Mouse (Mus musculus) urinary bladder, adult 18-20 months (tissue): ENCODE data around the gene Ccdc3.
"Not testable (repeated sequence)": the region's sequence is repeated elsewhere in the genome, so short reads cannot be mapped to it uniquely, and the experiment has no call there.

Experiments used
- DNase-seq, 2 experiments: peaks; one replicate each; pipeline ENCODE4 v3.0.0; 2022; ENCODE audit warnings: low spot score in 2 of 2, mixed read lengths in 2 of 2

Gene Ccdc3

GRCm38 (mm10) chr2:5137500-5138286 lies at the start of gene Ccdc3:
TSS of gene Ccdc3 (plus strand) at chr2:5137776.
- DNase-seq: peak; percentile 30 to 63

DNA sequence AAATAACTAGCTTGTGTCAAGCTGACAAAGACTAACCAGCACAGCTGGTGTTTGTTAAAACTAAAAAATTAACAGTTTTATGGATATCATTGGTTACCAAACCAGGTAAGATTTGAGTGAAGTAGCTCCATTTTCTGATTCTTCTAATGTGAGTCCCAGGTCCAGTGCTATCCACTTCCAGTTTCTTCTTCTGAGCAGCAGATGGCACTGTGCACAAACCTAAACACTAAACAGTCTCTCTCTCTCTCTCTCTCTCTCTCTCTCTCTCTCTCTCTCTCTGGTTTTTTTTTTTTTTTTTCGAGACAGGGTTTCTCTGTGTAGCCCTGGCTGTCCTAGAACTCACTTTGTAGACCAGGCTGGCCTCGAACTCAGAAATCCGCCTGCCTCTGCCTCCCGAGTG lies 47.2 kb upstream of the Ccdc3 start:
- not testable (repeated sequence) for DNase-seq

DNA sequence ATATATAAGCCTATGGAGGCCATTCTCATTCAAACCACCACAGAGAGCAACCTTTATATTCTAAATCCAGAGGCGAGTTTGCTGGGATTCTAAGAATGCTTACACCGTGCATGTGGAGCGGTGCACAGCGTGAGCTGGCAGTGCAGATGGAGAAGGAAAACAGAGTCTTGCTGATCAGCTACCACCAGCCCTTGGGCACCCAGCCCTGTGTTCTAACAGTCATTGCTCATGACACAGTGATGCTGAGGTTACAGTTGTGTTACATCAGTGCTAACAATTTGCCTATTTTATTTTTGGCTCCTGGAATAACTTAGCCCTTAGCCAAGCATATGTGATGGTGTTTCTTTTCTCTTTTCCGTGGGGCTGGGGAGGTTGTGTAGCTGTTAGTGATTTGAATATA lies 42.7 kb upstream of the Ccdc3 start:
- no peak for DNase-seq

DNA sequence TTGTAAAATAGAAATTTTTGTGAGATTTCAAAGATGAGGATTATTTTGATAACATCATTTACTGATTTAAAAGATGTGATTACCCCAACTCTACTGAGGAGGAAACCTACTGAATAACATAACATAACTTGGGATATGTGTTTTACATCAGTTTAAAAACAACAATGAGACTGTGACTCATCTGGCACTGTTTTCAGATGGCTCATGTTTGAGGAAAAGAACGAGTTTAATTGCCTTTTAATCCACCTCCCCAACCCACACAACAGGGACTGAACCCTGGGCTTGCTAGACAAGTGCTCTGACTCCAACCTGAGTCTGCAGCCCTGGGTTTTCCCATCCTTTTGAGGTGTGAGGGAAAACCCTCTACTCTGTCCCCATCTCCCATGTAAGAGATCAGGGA lies 42.3 kb upstream of the Ccdc3 start:
- DNase-seq: no peak

DNA sequence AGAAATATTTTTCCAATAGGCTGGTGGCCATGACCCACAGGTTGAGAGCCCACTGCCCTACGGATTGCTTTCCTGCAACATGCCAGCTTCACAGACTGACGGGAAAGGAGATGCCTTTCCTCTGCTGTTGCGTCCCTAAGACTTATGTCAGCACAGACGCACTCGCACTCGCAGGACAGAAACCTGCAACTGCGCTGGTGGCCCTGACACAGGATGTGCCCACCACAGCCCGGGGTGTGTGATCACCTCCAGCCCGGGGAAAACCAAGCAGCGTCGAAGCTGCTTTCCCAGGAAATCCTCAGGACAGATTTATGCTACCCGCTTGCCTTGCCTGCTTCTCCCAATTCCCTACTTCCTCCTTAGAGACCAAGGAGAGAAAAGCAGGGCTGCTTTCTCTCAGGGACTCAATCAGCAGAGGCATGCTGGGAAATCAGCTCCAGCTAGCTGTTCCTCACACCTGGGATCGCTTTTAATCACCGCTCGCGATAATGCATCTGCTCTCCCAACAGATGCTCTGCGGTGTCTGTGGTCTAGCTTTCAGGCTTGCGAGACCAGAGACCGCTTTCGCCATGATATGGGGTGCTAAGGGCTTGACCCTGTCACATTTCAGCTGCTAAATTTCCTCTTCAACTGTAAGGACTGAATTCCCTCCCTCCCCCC lies 39.7 kb upstream of the Ccdc3 start:
- no peak for DNase-seq

- DNase-seq: no peak
Measured at GRCm38 (mm10) chr2:5099176-5099575, 38.4 kb upstream of the Ccdc3 start.

- no peak for DNase-seq
Measured at GRCm38 (mm10) chr2:5101743-5102245, 35.8 kb upstream of the Ccdc3 start.

- DNase-seq: no peak
Measured at GRCm38 (mm10) chr2:5102891-5103290, 34.7 kb upstream of the Ccdc3 start.

GRCm38 (mm10) chr2:5112785-5113291 lies 24.7 kb upstream of the Ccdc3 start:
- no peak for DNase-seq

DNA sequence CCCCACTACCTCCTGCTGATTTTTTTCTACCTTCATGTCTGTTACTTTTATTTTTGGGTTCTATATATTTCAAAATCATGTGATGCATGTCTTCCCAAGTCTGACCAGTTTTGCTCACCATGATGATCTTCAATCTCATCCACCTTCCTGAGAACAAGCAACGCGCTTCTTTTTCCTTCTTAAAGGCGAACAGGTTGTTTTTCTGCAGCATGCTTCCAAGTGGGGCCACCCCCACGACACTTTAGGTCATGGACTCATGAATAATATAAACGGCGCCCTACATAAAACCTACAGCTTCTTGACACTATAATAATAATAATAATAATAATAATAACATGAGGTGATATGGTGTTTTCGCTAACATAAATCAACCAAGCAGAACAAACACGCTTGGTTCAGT lies 23.2 kb upstream of the Ccdc3 start:
- no peak for DNase-seq

- no peak for DNase-seq
Measured at GRCm38 (mm10) chr2:5116856-5117532, 20.6 kb upstream of the Ccdc3 start.

- DNase-seq: no peak
Measured at GRCm38 (mm10) chr2:5125506-5125905, 12.1 kb upstream of the Ccdc3 start.

DNA sequence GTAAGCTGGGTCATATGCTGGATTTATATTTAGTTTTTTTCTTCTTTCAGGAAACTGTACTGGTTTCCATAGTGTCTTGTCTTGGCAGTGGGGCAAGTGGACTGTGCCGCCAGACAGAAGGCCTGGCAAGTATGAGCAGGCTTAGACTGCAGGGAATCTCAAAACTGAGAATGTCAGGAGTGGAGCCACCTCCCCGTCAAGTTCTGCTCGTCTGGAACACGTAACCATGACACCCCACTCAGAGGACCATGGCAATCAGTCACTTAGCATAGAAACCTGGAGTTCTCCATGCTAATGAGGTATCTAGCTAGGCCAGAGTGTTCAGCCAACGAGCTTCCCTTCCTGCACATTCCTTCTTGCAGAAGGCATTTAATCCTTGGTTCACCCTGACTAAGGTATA lies 10.2 kb upstream of the Ccdc3 start:
- DNase-seq: no peak

GRCm38 (mm10) chr2:5129099-5129498 lies 8.5 kb upstream of the Ccdc3 start:
- DNase-seq: no peak

GRCm38 (mm10) chr2:5132046-5132445 lies 5.5 kb upstream of the Ccdc3 start:
- DNase-seq: no peak

DNA sequence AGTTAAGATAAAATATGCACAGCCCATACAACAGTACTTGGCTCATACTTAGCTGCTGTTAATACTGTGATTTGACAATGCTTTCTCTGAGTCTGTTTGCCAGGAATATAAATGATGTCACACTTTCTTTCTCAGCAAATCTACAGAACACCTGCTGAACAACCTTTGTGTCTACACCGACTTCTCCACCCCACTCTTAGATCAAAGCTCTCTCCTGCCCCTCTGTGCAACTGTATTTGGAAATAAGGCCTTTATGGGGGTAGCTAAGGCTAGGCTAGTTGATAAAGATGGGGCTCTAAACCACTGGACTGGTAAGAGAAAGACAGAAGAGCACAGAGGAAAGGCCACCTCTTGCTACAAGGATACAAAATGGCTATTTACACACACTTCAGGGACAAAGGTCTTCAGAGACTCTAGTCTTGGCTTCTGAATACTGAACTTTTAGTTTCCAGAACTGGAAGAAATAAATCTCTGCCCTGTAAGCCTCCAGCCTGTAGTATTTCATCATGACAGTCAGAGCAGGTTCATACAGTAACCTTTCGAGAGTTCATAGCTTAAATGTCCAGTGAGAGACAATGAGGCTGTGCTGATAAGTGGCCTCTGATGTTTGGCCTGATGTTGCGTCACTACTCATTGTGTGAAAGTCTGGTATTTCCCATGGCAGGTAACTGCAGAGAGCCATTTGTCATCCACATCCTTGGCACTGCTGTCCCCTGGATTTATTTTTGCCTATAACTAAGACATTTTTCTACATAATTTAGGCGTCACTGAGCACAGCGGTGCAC lies 2.4 kb upstream of the Ccdc3 start:
- no peak for DNase-seq

DNA sequence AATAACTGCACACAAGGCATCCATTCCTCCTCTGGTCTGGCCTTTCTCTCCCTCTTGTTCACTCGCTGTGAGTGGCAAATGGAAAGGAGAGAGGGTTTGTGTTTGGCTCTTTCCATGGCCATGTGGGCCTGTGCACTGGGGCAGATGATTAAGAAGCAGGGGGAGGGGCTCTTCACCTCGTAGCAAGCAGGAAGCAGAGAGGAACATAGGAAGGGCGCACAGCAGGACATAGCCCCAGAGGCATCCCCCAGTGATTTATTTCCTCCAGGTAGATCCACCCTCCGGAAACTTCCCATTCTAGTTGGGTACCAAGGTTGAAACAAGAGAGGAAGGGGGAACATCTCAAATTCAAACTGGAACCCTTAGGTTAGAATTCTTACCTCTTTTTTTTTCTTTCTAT lies 2.4 kb downstream of the Ccdc3 start:
- no peak for DNase-seq

- DNase-seq: no peak
Measured at GRCm38 (mm10) chr2:5144446-5144845, 6.9 kb downstream of the Ccdc3 start.

GRCm38 (mm10) chr2:5147907-5148306 lies 10.3 kb downstream of the Ccdc3 start:
- no peak for DNase-seq

DNA sequence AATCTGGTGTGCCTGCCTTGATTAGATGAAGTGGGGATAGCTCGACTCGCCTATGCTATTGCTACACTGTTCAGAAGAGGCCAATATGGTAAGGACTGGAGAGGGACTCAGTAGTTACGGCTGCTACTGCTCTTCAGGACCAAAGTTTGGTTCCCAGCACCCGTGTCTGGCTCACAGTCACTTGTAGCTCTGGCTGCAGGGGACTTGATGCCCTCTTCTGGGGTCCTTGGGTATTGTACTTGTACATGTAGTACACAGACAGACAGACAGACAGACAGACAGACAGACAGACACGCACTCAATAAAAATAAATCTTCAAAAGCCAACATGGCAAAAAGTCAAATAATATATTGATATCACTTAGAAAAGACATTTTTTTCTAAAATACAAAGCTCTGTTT lies 17.1 kb downstream of the Ccdc3 start:
- no peak for DNase-seq

GRCm38 (mm10) chr2:5160236-5160848 lies 22.8 kb downstream of the Ccdc3 start:
- no peak for DNase-seq
